ENCODE assay signal across 9 mouse cellular contexts in genomic region chr6:54759942-54760498, GRCm38 (mm10). TPM values are rescaled to one million over a fixed set of nuclear protein-coding genes. Genes with fewer than 3 reads are reported as not detected.
DNase-seq lines count a peak whose midpoint lies in the region; ATAC-seq and TF ChIP-seq lines count a peak whose summit lies in the region.
"Had no signal": no experiment of that assay in that cellular context is flagged by ENCODE, and none has a peak within 500 bp of the region (broad histone marks: within the 10 kb centered on the region; RNA-seq: fewer than 3 reads in every experiment).

No protein-coding gene starts in this region.

- ATAC-seq in kidney, postnatal 0 days (replicated peaks; ENCODE audit: low FRiP score, low read depth), result no peak
- ATAC-seq in lung, embryonic 15.5 days (ENCODE audit: borderline replicate concordance, extremely low read depth, low FRiP score, low TSS enrichment), result peak; percentile 19; the same call in 1 of the 2 replicates

- no peak overlapping the region for H3K27ac ChIP-seq in kidney, postnatal 0 days
- H3K27ac ChIP-seq in lung, embryonic 15.5 days, result no peak overlapping the region

- no peak overlapping the region for H3K4me3 ChIP-seq in kidney, postnatal 0 days (replicated peaks; ENCODE audit: low read depth, low read length)
- no peak overlapping the region for H3K4me3 ChIP-seq in lung, embryonic 15.5 days
- H3K4me3 ChIP-seq: erythroblast, embryonic 14.5 days had no signal

- WGBS in kidney, postnatal 0 days, result 2% methylated on average over 11 of the region's 11 CpGs
- WGBS in lung, embryonic 15.5 days, result 4% methylated on average over 11 of the region's 11 CpGs

- TF ChIP-seq CTCF in kidney, postnatal 0 days (IDR thresholded peaks at IDR 0.05; ENCODE audit: low read depth), result no peak

- H3K4me1 ChIP-seq in kidney, postnatal 0 days (replicated peaks; ENCODE audit: insufficient read depth, low read length), result peaks cover 6% of the 10 kb centered on the region; the same call in 1 of the 2 replicates
- peaks cover 24% of the 10 kb centered on the region for H3K4me1 ChIP-seq in lung, embryonic 15.5 days

- H3K9me3 ChIP-seq in kidney, postnatal 0 days (replicated peaks; ENCODE audit: low read length), result no peaks in the 10 kb centered on the region
- no peaks in the 10 kb centered on the region for H3K9me3 ChIP-seq in lung, embryonic 15.5 days

- H3K4me2 ChIP-seq in kidney, postnatal 0 days (ENCODE audit: low read length), result peak overlapping the region; percentile 41; the same call in 1 of the 2 replicates
- peak overlapping the region; percentile 31; the same call in 1 of the 2 replicates for H3K4me2 ChIP-seq in lung, embryonic 15.5 days

- no peaks in the 10 kb centered on the region for H3K27me3 ChIP-seq in kidney, postnatal 0 days (ENCODE audit: insufficient read depth, low read length)
- peaks cover 4% of the 10 kb centered on the region for H3K27me3 ChIP-seq in lung, embryonic 15.5 days

- H3K36me3 ChIP-seq in kidney, postnatal 0 days (ENCODE audit: insufficient read depth, low read length), result no peaks in the 10 kb centered on the region
- H3K36me3 ChIP-seq in lung, embryonic 15.5 days, result no peaks in the 10 kb centered on the region

- DNase-seq in CD4-positive, CD25-positive, alpha-beta regulatory T cell, adult 2 months (ENCODE audit: low read depth, low spot score), result peak; percentile 84
- peak; percentile 7 for DNase-seq in WW6 (ENCODE audit: low read depth, low spot score)
- DNase-seq in frontal cortex, postnatal 36 days (ENCODE audit: low spot score in 2 of 2), result peak; percentile 21 to 32
- DNase-seq in kidney, postnatal 0 days (ENCODE audit: low spot score), result peak; percentile 28
- DNase-seq in ovary, postnatal 14 days (ENCODE audit: low spot score), result peak; percentile 11
- no peak for DNase-seq in cerebellum, adult 8-10 months
- no peak for DNase-seq in adrenal gland, postnatal 25 days

- 0 out of 2 replicates have a peak overlapping the region, but pooled peaks have one; percentile 8 for H3K9ac ChIP-seq in kidney, postnatal 0 days (ENCODE audit: low read depth, low read length)
- no peak overlapping the region for H3K9ac ChIP-seq in lung, embryonic 15.5 days

RNA-seq across cellular contexts. Expression of gene Znrf2, which starts 56.7 kb away (rescaled TPM):
- 6.7 and 7.3 TPM in 2 replicates for polyA plus RNA-seq in kidney, postnatal 0 days (2015; fragmentation: Nextera tagmentation; extraction: Ambion mirVana)
- polyA plus RNA-seq in lung, embryonic 15.5 days (2015; fragmentation: Nextera tagmentation; extraction: Ambion mirVana), result 3.4 and 3.6 TPM in 2 replicates
- 38.4 and 46.1 TPM in 2 replicates for total RNA-seq in adrenal gland, postnatal 25 days (2021)

Comparison
In these comparisons a context has a peak if more than half of its experiments do, and no peak if none do; other contexts are left out.
1. DNase-seq: peak in CD4-positive, CD25-positive, alpha-beta regulatory T cell, adult 2 months (single experiment), WW6 (single experiment), frontal cortex, postnatal 36 days (2 of 2), kidney, postnatal 0 days (single experiment) and ovary, postnatal 14 days (single experiment); none in cerebellum, adult 8-10 months (single experiment) and adrenal gland, postnatal 25 days (single experiment).